ENCODE assay signal across 15 mouse cellular contexts in genomic region chr11:107431197-107431965, GRCm38 (mm10). TPM values are rescaled to one million over a fixed set of nuclear protein-coding genes. Genes with fewer than 3 reads are reported as not detected.
DNase-seq lines count a peak whose midpoint lies in the region; ATAC-seq and TF ChIP-seq lines count a peak whose summit lies in the region.
"Had no signal": no experiment of that assay in that cellular context is flagged by ENCODE, and none has a peak within 500 bp of the region (broad histone marks: within the 10 kb centered on the region; RNA-seq: fewer than 3 reads in every experiment).

No protein-coding gene starts in this region.

- no peaks in the 10 kb centered on the region for H3K9me3 ChIP-seq in hindbrain, embryonic 14.5 days (ENCODE audit: control insufficient read depth, low read length)
- 0 out of 2 replicates have a peak, but pooled peaks cover 3% of the 10 kb centered on the region for H3K9me3 ChIP-seq in hindbrain, embryonic 12.5 days (replicated peaks)
- H3K9me3 ChIP-seq in midbrain, embryonic 10.5 days (replicated peaks): 0 out of 2 replicates have a peak, but pooled peaks cover 4% of the 10 kb centered on the region
- H3K9me3 ChIP-seq in midbrain, embryonic 16.5 days (replicated peaks; ENCODE audit: control insufficient read depth, low read length, poor library complexity, severe bottlenecking): no peaks in the 10 kb centered on the region
- H3K9me3 ChIP-seq: embryonic facial prominence, embryonic 12.5 days; limb, embryonic 12.5 days; midbrain, embryonic 13.5 days had no signal

- H3K36me3 ChIP-seq in hindbrain, embryonic 14.5 days (replicated peaks; ENCODE audit: control insufficient read depth, insufficient read depth): no peaks in the 10 kb centered on the region
- no peaks in the 10 kb centered on the region for H3K36me3 ChIP-seq in hindbrain, embryonic 12.5 days
- 0 out of 2 replicates have a peak, but pooled peaks cover 4% of the 10 kb centered on the region for H3K36me3 ChIP-seq in midbrain, embryonic 10.5 days
- H3K36me3 ChIP-seq in midbrain, embryonic 16.5 days (ENCODE audit: control insufficient read depth, insufficient read depth, low read length): no peaks in the 10 kb centered on the region
- H3K36me3 ChIP-seq: embryonic facial prominence, embryonic 12.5 days; midbrain, embryonic 13.5 days had no signal

- H3K9ac ChIP-seq in hindbrain, embryonic 14.5 days: no peak overlapping the region
- no peak overlapping the region for H3K9ac ChIP-seq in hindbrain, embryonic 12.5 days
- H3K9ac ChIP-seq in midbrain, embryonic 16.5 days (ENCODE audit: low read depth, low read length): no peak overlapping the region
- H3K9ac ChIP-seq: embryonic facial prominence, embryonic 12.5 days; limb, embryonic 12.5 days; midbrain, embryonic 13.5 days had no signal

- H3K4me1 ChIP-seq in hindbrain, embryonic 14.5 days (replicated peaks; ENCODE audit: control insufficient read depth, insufficient read depth, low read length): peaks cover 4% of the 10 kb centered on the region; the same call in 1 of the 2 replicates
- peaks cover 13% of the 10 kb centered on the region for H3K4me1 ChIP-seq in hindbrain, embryonic 12.5 days
- peaks cover 13% of the 10 kb centered on the region for H3K4me1 ChIP-seq in midbrain, embryonic 10.5 days
- H3K4me1 ChIP-seq in midbrain, embryonic 16.5 days (ENCODE audit: control insufficient read depth, insufficient read depth, low read length): peaks cover 6% of the 10 kb centered on the region; the same call in 1 of the 2 replicates
- peaks cover 4% of the 10 kb centered on the region; the same call in 1 of the 2 replicates for H3K4me1 ChIP-seq in bone marrow, adult 2 months (ENCODE audit: control insufficient read depth, insufficient read depth, low read length)

- no peak overlapping the region for H3K4me2 ChIP-seq in hindbrain, embryonic 14.5 days (replicated peaks)
- H3K4me2 ChIP-seq in hindbrain, embryonic 12.5 days (replicated peaks): no peak overlapping the region
- H3K4me2 ChIP-seq in midbrain, embryonic 16.5 days (ENCODE audit: low read length): no peak overlapping the region
- H3K4me2 ChIP-seq: embryonic facial prominence, embryonic 12.5 days; limb, embryonic 12.5 days; midbrain, embryonic 13.5 days had no signal

- H3K27me3 ChIP-seq in hindbrain, embryonic 14.5 days (ENCODE audit: control insufficient read depth, insufficient read depth, low read length): no peaks in the 10 kb centered on the region
- no peaks in the 10 kb centered on the region for H3K27me3 ChIP-seq in hindbrain, embryonic 12.5 days
- no peaks in the 10 kb centered on the region for H3K27me3 ChIP-seq in midbrain, embryonic 10.5 days (ENCODE audit: low read depth, poor library complexity, severe bottlenecking)
- H3K27me3 ChIP-seq in midbrain, embryonic 16.5 days (ENCODE audit: control insufficient read depth, insufficient read depth, low read depth, low read length): no peaks in the 10 kb centered on the region
- H3K27me3 ChIP-seq: embryonic facial prominence, embryonic 12.5 days; limb, embryonic 12.5 days; midbrain, embryonic 13.5 days had no signal

- 0 out of 2 replicates have a peak overlapping the region, but pooled peaks have one; percentile 43 for H3K27ac ChIP-seq in hindbrain, embryonic 14.5 days
- H3K27ac ChIP-seq in hindbrain, embryonic 12.5 days: no peak overlapping the region
- H3K27ac ChIP-seq in midbrain, embryonic 10.5 days (replicated peaks): peak overlapping the region; percentile 18; the same call in 1 of the 2 replicates
- H3K27ac ChIP-seq in midbrain, embryonic 16.5 days (ENCODE audit: low read length): no peak overlapping the region
- H3K27ac ChIP-seq in bone marrow, adult 2 months (ENCODE audit: control insufficient read depth, insufficient read depth, low read depth, low read length, poor library complexity): peak overlapping the region; percentile 26; the same call in 1 of the 2 replicates
- H3K27ac ChIP-seq: embryonic facial prominence, embryonic 12.5 days; limb, embryonic 12.5 days; midbrain, embryonic 13.5 days had no signal

- no peak overlapping the region for H3K4me3 ChIP-seq in hindbrain, embryonic 14.5 days (replicated peaks; ENCODE audit: low read length)
- H3K4me3 ChIP-seq in hindbrain, embryonic 12.5 days: no peak overlapping the region
- no peak overlapping the region for H3K4me3 ChIP-seq in midbrain, embryonic 10.5 days
- H3K4me3 ChIP-seq in midbrain, embryonic 16.5 days (ENCODE audit: low read depth, low read length): no peak overlapping the region
- H3K4me3 ChIP-seq in bone marrow, adult 2 months (replicated peaks; ENCODE audit: control insufficient read depth, low read depth, low read length): no peak overlapping the region
- H3K4me3 ChIP-seq: embryonic facial prominence, embryonic 12.5 days; limb, embryonic 12.5 days; midbrain, embryonic 13.5 days had no signal

- ATAC-seq in hindbrain, embryonic 14.5 days (ENCODE audit: low FRiP score): no peak
- no peak for ATAC-seq in hindbrain, embryonic 12.5 days (ENCODE audit: low FRiP score)
- no peak for ATAC-seq in midbrain, embryonic 16.5 days
- ATAC-seq: midbrain, embryonic 13.5 days had no signal

- no peak for DNase-seq in hindbrain, embryonic 14.5 days (ENCODE audit: low spot score)
- DNase-seq in midbrain, embryonic 10.5 days (ENCODE audit: low spot score): no peak
- DNase-seq in kidney, postnatal 36 days: peak; percentile 63 to 73
- no peak for DNase-seq in urinary bladder, postnatal 36 days (ENCODE audit: low spot score in 2 of 2)
- DNase-seq in adrenal gland, adult 18-20 months (ENCODE audit: low spot score in 2 of 2): no peak
- DNase-seq: cerebellum, adult 18-20 months; gastrocnemius, postnatal 36 days; right cerebral cortex, adult 18-20 months; spleen, adult 18-20 months had no signal

- WGBS in hindbrain, embryonic 14.5 days: 84% methylated on average over 7 of the region's 7 CpGs
- 84% methylated on average over 7 of the region's 7 CpGs for WGBS in hindbrain, embryonic 12.5 days
- 89% methylated on average over 7 of the region's 7 CpGs for WGBS in midbrain, embryonic 10.5 days
- WGBS in midbrain, embryonic 16.5 days: 86% methylated on average over 7 of the region's 7 CpGs
- 63% methylated on average over 7 of the region's 7 CpGs for WGBS in bone marrow, adult 2 months

- no peak for TF ChIP-seq CTCF in bone marrow, adult 2 months (IDR thresholded peaks at IDR 0.05; ENCODE audit: control insufficient read depth, insufficient read depth, low read length)

- TF ChIP-seq POLR2A in bone marrow, adult 2 months (IDR thresholded peaks at IDR 0.05; ENCODE audit: borderline replicate concordance, control insufficient read depth, low read depth, low read length): no peak

RNA-seq across cellular contexts. Expression of gene Pitpnc1, which starts 39.1 kb away (rescaled TPM):
- polyA plus RNA-seq in hindbrain, embryonic 14.5 days (2014; fragmentation: Nextera tagmentation; extraction: Ambion mirVana): 43.3 and 45.7 TPM in 2 replicates
- polyA plus RNA-seq in hindbrain, embryonic 12.5 days (2016; fragmentation: Nextera tagmentation; extraction: Ambion mirVana): 36.5 and 37.1 TPM in 2 replicates
- polyA plus RNA-seq in midbrain, embryonic 10.5 days (2016; fragmentation: Nextera tagmentation; extraction: Ambion mirVana): 20.4 and 26.1 TPM in 2 replicates
- 44.8 and 48.0 TPM in 2 replicates for polyA plus RNA-seq in midbrain, embryonic 16.5 days (2015; fragmentation: Nextera tagmentation; extraction: Ambion mirVana)
- 11.1 and 14.0 TPM in 2 replicates for polyA plus RNA-seq in bone marrow, adult 2 months (2011; ENCODE audit: insufficient read depth, insufficient read length, low replicate concordance, missing spikeins)
- total RNA-seq in adrenal gland, adult 18-20 months (2021): 10 to 100 TPM; 13.3 to 16.1 TPM

RNA-seq across cellular contexts. Expression of gene Psmd12, which starts 47.9 kb away (rescaled TPM):
- 159 and 165 TPM in 2 replicates for polyA plus RNA-seq in hindbrain, embryonic 14.5 days (2014; fragmentation: Nextera tagmentation; extraction: Ambion mirVana)
- polyA plus RNA-seq in hindbrain, embryonic 12.5 days (2016; fragmentation: Nextera tagmentation; extraction: Ambion mirVana): 172 and 177 TPM in 2 replicates
- polyA plus RNA-seq in midbrain, embryonic 10.5 days (2016; fragmentation: Nextera tagmentation; extraction: Ambion mirVana): 221 and 237 TPM in 2 replicates
- polyA plus RNA-seq in midbrain, embryonic 16.5 days (2015; fragmentation: Nextera tagmentation; extraction: Ambion mirVana): 155 and 156 TPM in 2 replicates
- polyA plus RNA-seq in bone marrow, adult 2 months (2011; ENCODE audit: insufficient read depth, insufficient read length, low replicate concordance, missing spikeins): 34.4 and 61.0 TPM in 2 replicates
- 10 to 100 TPM; 95.1 to 95.5 TPM for total RNA-seq in adrenal gland, adult 18-20 months (2021)

Comparison
In these comparisons a context has a peak if more than half of its experiments do, and no peak if none do; other contexts are left out.
1. H3K27ac ChIP-seq: peak in hindbrain, embryonic 14.5 days (single experiment), midbrain, embryonic 10.5 days (single experiment) and bone marrow, adult 2 months (single experiment); none in hindbrain, embryonic 12.5 days (single experiment) and midbrain, embryonic 16.5 days (single experiment).
2. DNase-seq: peak in kidney, postnatal 36 days (2 of 2); none in hindbrain, embryonic 14.5 days (single experiment), midbrain, embryonic 10.5 days (single experiment), urinary bladder, postnatal 36 days (0 of 2) and adrenal gland, adult 18-20 months (0 of 2).